Mouse (Mus musculus) lung, postnatal 36 days (tissue): ENCODE results near the gene Eml1.
"Not testable (repeated sequence)": the region's sequence is repeated elsewhere in the genome, so short reads cannot be mapped to it uniquely, and the experiment has no call there.

Experiments used
- DNase-seq: peaks from one replicate; pipeline ENCODE4 v3.0.0; 2022; ENCODE audit warnings: mixed read lengths

Gene Eml1

GRCm38 (mm10) chr12:108480704-108481365 is 110.1 kb downstream of the Eml1 start:
- DNase-seq: no peak

GRCm38 (mm10) chr12:108489076-108489475 is 118.3 kb downstream of the Eml1 start:
- DNase-seq: no peak

GRCm38 (mm10) chr12:108489741-108490140 is 119.0 kb downstream of the Eml1 start:
- no peak for DNase-seq

GRCm38 (mm10) chr12:108490336-108490735 is 119.6 kb downstream of the Eml1 start:
- no peak for DNase-seq

GRCm38 (mm10) chr12:108490954-108491353 is 120.2 kb downstream of the Eml1 start:
- DNase-seq: no peak

- peak; percentile 75 for DNase-seq
Observed at GRCm38 (mm10) chr12:108494011-108494541, 123.3 kb downstream of the Eml1 start.

- DNase-seq: no peak
Observed at GRCm38 (mm10) chr12:108495455-108496235, 124.9 kb downstream of the Eml1 start.

- no peak for DNase-seq
Observed at GRCm38 (mm10) chr12:108503064-108503463, 132.3 kb downstream of the Eml1 start.

- peak; percentile 29 for DNase-seq
Observed at GRCm38 (mm10) chr12:108503582-108503981, 132.8 kb downstream of the Eml1 start.

GRCm38 (mm10) chr12:108505846-108506245 is 135.1 kb downstream of the Eml1 start:
- DNase-seq: no peak

- DNase-seq: not testable (repeated sequence)
Observed at GRCm38 (mm10) chr12:108507046-108507445, 136.3 kb downstream of the Eml1 start.

GRCm38 (mm10) chr12:108510571-108510970 is 139.8 kb downstream of the Eml1 start:
- no peak for DNase-seq

GRCm38 (mm10) chr12:108511009-108511408 is 140.3 kb downstream of the Eml1 start:
- DNase-seq: peak; percentile 57

- DNase-seq: no peak
Observed at GRCm38 (mm10) chr12:108515464-108515863, 144.7 kb downstream of the Eml1 start.

GRCm38 (mm10) chr12:108519374-108519773 is 148.6 kb downstream of the Eml1 start:
- DNase-seq: peak; percentile 18

- peak; percentile 42 for DNase-seq
Observed at GRCm38 (mm10) chr12:108529214-108529613, 158.5 kb downstream of the Eml1 start.

GRCm38 (mm10) chr12:108534484-108534883 is 163.7 kb downstream of the Eml1 start:
- DNase-seq: peak; percentile 11

- peak; percentile 8 for DNase-seq
Observed at GRCm38 (mm10) chr12:108536461-108536860, 165.7 kb downstream of the Eml1 start.

- DNase-seq: peak; percentile 59
Observed at GRCm38 (mm10) chr12:108541088-108541487, 170.3 kb downstream of the Eml1 start.

GRCm38 (mm10) chr12:108546508-108547153 is 175.9 kb downstream of the Eml1 start:
- no peak for DNase-seq

- peak; percentile 22 for DNase-seq
Observed at GRCm38 (mm10) chr12:108547251-108547875, 176.6 kb downstream of the Eml1 start.

GRCm38 (mm10) chr12:108551731-108552130 is 181.0 kb downstream of the Eml1 start:
- no peak for DNase-seq

GRCm38 (mm10) chr12:108553079-108553478 is 182.3 kb downstream of the Eml1 start:
- peak; percentile 43 for DNase-seq
